Mouse (Mus musculus) yolk sac, embryonic 10.5 days (tissue): ENCODE measurements at regions not wholly inside any gene's neighbourhood (a gene's known extent, or its start where the extent isn't known, plus 50 kb on each side); places are given as distances from the start of the nearest gene placed in this dataset.

Experiments
- DNase-seq: peaks from one replicate; pipeline ENCODE4 v3.0.0-alpha.2; 2017; ENCODE audit warnings: low spot score

DNA sequence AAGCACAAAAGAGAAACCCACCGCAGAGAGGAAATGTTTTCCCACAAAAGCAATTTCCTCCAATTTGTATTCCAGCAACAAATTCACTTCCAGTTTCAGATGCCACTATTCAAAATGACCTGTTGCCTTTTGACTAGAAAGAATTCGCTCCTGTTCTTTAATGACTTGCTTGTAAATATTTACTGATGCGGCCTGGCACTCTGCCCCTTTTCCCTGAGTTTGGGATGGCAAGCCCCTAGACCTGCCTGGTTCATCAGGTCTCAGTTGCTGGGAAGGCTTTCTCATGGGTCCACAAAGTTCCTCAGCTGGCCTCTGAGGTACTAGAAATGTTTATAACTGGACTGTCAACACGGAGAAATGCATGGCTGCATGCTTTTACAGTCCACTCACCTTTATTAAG is 161.7 kb upstream of the Phactr1 start:
- no peak for DNase-seq

DNA sequence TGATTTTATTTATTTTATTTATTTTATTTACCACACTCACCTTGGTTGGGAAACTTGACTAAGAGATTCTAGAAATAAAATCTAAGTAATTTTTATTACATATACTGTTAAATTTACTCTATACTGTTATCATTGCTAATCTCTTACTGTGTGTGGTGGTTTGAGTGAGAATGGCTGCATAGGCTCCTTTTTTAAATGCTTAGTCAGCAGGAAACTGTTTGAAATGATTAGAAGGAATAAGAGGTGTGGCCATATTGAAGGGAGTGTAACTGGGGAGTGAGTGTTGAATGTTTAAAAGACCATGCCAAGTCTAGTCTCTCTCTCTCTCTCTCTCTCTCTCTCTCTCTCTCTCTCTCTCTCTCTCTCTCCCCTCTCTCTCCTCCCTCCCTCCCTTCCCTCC is 157.9 kb upstream of the Phactr1 start:
- DNase-seq, result no peak

DNA sequence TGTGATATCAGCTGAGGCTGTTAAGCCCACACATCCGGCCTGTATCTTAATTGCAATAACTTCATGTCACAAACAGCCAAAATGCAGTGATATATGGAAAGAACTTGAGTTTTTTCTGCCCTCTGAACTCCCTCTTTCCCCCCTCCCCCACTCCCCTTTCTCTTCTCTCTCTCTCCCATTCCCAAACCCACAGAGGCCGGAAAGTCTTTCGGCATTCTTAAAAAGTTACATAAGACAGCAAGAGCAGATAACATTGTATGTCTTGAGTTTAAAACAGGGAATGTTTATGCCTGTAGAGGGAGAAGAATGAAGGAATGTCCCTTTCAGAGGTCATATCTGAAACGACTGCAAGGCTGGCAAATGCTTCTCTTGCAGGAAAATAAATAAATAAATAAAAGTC is 154.3 kb upstream of the Phactr1 start:
- DNase-seq, result peak; percentile 37

DNA sequence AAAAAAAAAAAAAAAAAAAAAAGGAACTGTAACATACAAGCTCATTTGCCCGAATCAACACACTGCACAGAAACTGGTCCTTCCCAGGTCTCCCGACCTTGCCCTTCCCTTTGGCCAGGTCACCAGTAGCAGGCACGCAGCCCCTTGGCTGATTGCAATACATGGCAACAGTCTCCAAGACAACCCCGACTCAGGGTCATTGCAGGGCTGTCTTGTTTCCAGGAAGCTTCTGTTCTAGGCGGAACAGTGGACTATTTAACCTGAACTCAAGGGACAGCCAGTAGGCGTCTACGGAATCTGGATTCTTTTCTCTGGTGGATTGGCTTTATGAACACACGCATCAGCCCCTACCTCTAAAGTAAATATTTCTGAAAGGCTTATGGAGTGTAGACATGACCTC is 153.5 kb upstream of the Phactr1 start:
- peak; percentile 77 for DNase-seq

DNA sequence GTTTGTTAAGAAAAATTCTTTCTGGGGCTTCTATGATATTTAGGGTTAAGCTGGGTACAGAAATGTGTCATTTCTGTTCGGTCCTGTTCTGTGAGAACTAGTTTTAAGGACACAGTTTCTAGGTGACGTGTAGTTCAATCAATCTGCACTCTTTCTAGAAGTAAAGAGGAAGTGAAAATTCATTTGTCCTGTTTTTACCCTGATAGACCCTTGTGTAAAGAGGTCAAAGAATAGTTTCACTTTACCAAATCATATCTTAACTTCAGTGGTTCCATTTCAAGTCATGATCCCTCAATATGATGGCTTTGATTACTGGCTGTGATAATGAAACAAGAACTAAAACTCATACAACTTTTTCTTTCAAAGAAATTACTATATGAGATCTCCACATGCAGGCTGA is 152.3 kb upstream of the Phactr1 start:
- no peak for DNase-seq

DNA sequence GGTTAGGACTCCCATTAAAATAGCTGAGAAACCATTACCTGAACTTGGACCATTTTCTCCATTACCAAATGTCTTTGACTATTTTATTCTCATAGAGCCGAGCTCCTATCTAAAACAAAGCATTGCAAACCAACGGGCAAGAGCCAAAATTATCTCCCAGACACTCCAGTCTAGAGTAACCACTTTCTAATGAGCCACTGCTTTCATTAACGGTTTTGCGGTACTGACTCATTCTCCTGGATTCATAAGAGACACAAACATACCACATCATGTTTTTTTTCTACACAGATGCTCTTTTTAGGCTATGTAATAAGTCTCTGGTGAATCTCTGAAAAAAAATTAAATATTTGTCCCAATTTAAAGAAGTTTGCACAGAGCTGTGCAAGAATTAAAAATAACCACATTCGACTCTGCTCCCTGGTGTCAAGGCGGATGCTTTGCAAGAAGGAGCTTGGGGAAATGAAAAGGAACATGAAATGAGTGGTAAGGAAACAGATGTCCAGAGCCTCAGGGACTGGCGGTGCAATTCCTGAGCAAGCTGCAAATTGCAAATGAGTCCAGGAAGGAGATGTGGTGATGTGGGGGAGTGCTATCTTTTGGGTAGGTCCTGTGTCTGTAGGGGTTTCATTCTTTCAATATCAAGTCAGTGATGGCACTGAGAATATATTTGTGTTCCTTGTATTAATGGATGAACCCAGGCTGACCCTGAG is 143.8 kb upstream of the Phactr1 start:
- DNase-seq, result no peak

DNA sequence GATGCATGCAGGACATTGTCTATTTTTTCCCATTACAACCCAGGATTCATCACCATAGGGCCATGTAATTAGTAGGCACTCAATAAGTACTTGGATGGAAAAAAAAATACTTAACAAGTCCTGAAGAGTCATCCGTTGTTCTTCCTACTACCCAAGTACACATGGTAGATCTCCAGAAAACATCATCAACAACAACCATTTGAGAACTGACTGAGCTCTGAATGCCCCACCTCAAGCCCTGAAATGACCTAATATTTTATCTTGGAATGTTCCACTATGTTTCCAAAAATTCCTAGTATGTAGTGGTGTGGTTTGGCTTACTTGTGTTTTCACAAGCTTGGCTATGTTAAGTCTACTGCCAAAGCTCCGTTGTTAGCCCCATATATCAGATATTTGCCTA is 142.4 kb upstream of the Phactr1 start:
- DNase-seq, result no peak

DNA sequence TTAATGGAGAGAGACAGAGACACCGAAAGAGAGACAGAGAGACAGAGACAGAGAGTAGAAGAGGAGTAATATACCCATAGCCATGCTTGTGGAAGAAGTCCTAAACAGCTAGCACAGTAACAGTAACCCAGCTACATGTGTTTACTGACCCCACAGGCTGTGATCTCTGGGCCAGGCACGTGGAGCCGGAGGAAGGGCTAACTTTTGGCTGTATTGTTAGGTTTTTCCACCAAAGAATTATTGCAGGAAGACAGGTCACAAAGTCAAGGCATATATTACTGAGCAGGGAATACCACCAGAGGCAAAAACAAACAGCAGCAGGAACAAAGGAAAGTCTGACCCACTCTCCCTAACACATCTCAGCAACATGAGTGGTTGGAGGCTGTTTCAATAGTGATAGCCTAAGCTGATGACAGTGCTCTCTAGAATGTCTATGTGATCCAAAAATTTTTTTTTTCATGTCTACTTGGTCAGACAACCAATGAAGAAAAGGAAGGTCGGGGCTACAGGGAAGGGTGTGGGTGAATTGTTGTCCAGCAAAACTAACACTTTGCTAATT is 135.8 kb upstream of the Phactr1 start:
- no peak for DNase-seq

DNA sequence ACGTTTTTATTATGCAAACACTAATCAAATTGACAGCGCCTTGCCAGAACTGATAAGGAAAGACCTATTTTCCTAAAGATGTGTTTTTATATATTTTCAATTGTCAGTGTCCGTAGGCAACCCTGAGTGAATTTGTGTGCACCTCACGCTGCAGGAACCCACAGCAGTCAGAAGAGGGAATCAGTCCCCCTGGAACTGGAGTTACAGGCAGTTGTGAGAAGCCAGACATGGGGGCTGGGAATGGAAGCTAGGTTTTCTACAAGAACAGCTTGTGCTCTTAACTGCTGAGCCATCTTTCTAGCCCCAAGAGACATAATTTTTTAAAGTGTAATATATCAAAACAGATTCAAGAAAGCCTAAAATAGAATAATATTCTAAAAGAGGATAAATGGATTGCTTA is 134.0 kb upstream of the Phactr1 start:
- DNase-seq, result no peak

DNA sequence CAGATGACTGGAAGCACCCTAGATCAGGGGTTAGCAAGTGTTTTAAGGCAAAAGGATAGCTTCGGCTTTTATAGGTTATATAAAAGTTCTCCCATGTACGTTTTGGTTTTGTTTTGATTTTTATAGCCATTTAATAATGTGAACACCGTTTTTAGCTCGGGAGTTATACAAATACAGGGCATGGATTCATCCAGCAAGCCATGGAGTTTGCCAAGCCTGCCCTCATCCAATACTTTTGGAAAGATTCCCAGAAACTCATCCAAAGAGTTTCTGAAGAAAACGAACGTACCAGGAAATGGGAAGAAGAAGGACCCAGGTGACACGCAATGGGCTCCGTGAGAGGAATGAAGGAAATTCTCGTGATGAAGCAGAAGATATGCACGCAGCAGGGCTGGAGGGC is 133.6 kb upstream of the Phactr1 start:
- no peak for DNase-seq

DNA sequence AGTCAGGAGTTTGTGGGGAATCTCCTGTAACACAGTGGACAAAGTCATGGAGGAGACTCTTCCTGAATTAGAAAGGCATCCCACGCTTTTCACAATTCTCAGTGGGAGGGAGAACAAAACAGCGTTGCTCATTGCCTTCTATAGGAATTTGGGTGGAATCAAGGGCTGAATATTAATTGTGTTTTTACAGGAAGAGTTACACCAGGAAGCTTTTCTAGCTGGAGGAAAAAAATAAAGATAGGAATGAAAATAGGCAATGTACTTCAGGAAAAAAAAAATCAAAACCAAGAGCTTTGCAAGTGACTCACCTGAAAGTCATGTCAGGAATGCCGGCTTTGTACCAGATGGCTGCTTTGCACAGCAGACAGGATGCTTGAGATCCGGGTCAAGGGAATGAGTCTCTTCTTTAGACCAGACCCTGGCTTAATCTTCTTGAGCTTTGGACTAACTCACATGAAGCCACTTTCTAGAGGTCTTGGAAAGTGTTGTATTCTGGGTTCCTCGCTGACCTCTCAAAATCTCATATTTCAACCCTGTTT is 131.3 kb upstream of the Phactr1 start:
- DNase-seq, result peak; percentile 21

DNA sequence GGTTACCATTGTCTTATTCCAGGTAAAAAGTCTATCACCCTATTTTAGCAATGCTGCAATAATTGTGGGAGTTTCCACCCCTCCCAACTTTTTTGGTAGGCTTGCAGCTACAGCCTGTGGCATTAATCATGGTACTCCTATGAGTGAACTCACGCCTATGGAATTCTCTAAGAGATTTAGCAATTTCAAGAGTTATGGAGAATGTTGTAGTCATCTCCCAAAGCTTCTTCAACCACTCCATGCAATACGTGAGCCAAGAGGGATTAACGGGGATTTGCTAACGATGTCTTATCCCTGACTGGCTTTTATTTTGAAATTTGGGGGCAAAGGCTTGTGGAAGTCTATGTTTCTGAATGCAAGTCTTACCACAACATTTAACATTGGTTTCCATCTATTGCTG is 125.5 kb upstream of the Phactr1 start:
- DNase-seq, result no peak

DNA sequence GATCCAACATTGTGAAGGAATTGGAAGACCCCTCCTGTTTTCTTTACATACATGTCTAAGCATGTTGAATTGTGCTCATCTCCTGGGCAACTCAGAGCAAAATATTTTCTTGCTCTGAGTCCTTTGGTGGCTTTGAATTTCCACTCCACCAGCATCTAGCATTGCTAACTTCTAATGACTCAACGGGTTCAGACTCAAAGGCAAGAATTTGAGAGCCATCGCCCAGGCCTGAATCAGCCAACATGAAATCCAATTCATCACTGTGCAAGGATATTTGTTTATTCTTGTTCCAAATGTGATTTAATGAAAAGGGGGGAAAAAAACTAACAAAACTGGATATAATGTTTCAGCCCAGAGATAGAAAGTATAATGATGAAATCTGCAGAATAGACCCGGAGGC is 121.9 kb upstream of the Phactr1 start:
- DNase-seq, result no peak

DNA sequence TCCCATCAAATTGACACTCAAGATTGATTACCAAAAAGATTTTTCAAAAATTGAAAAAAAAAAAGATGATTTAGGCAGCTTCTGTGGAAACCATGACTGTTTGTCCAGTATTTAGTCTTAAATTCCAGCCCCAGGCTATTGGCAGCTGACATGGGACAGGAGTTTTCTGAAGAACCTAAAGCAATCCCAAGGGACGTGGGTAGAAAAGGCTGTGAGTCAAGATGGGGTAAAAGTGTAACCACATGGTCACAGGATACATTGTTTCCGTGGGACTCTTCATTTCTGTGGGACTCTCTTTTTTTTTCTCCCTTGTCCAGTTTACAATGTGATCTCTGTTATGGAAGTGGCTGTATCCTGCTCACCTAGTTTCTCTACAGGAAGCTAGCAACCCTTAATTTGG is 119.0 kb upstream of the Phactr1 start:
- no peak for DNase-seq

DNA sequence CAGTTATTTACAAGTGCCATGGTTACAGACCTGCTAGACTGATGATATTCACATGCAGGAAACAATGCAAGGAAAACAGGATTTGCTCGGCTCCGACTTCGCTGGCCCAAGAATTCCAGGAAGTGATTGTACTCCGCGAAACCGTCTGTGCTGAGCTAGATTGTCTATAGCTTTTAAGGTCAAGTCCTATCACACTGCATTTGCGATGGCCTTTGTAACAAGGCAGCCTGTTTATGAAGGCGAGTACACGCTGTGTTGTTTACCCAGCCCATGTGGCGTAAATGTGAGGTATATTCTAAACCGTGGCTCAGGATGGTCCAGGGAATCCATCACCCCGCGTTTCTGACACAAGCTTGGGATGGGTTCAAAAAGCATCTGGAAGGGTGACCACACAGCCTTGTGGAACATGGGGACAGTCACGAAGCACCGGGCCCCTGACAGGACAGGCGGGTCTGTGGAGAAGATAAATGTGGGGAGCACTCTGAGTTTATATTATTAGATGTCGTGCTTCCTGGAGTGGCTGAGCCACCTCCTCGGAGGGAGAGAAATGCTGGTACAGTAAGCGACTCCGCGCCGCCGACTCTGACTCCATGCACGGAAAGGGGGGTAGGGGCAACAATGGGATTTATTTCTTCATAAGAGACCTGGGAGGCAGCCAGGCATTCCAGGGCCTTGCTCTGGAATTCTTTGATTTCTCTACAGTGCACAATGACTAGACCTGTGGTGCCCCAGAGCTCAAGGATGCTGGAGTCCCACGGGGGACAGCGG is 114.9 kb upstream of the Phactr1 start:
- DNase-seq, result peak; percentile 14

DNA sequence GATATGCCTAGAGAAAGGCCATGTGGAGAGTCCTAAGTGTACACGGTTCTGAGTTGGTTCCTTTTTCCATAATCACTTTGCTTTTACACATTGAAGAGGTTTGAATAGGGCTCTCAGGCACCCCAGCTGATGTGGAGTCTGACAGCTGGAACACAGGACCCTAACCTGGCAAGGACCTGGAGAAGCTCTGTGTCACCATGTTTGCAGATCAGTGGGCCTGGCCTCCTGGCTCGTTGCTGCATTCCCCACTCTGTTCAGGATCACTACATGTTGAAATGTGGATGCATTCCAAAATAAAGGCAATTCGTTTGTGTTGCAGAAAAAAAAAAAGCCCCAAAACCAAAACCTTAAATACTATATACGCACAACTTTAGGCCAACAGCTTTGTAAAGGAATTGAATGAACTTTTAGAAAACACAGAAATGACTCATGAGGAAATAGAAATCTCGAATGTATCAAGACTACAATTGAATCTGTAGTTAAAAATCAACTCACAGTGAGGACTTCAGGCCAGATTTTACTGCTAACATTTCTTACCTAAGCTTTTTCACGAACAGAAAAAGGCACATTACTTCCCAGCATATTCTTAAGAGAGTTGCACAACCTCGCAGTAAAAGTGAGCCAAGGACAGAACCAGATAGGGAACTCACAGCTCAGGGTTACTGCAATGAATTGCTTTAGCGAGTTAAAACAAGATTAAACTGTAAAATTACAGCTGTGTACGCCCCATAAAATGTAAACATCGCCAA is 109.6 kb upstream of the Phactr1 start:
- DNase-seq, result no peak

DNA sequence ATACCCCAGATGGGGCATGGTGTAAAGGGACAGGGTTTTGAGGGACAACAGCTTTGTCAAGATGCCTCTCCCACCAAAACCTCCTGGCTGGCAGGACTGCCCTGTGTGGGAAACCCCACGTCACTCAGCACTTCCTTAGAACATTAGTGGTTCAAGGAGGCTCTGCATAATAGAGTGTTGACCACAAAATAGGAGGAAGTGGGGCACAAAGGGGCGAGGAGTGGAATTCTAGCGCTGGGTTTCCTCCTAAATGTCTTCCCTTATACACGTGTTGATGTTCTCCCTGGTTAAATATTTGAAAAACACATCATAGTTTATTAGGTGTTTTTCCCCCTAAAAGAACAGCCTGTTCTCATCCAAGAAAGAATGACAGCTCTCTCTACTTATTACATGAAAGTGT is 106.2 kb upstream of the Phactr1 start:
- DNase-seq, result no peak

DNA sequence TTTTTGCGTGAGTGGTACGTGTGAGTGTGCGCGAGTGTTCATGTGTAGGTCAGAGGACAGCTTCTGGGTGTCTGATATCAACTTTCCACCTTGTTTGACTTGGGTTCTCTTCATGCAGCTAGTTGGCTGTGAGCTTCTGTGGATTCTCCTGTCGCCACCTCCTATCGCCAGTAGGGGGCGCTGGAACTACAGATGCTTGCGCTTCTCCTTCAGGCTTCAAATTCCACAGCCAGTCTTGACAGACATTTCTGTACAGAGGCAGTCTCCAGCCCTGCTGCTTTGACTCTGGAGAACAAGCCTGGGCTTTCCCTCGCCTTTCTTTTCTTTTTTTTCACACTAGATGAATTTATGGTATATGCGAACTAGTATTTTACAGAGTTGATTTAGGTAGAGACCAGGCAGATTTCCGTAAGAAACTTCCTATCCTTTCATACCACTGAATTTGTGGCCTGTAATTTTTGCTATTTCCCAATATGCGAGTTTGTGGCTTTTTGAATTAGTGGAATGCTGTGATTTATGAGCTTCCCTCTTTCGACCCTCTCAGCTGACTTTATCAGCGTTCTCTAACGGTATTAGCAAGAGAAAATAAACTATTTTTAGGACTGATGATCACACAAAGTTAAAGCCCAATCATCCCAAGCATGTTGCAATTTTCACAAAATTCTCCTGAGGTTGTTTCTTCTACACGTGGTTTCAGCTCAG is 104.5 kb upstream of the Phactr1 start:
- peak; percentile 40 for DNase-seq

DNA sequence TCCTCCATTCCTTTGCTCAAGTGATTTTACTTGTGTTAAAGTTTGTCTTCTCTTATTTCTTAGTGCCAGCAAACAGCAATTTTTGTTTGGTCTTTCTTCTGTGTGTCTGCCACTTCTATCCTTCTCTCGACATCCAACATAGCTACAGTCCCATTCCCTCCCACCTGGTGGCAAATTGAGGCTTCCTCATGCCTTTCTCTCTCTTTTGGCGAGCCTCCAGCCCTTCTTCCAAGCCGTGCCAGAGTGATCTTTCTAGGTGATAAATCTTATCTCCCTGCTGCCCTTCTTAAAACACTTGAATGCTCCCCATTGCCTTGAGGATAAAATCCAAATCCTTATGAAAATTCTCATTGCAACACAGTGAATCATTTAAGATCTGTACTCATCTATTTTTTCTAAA is 101.0 kb upstream of the Phactr1 start:
- no peak for DNase-seq

DNA sequence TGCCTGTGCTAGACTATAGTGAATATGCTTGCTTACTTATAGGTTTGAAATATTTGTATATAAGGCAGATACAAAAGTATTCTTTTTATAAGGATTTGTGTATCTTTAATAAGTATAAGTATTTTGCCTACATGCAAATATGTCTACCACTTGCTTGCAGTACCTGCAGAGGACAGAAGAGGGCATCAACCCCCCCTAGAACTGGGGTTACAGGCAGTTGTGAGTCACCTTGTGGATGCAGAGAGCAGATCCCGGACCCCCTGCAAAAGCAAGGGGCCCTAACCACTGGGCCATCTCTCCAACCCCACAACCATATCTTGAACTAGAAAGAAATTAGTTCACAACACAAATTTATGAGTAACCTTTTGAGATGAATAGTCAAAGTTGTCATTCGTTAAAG is 91.3 kb upstream of the Phactr1 start:
- DNase-seq, result no peak

DNA sequence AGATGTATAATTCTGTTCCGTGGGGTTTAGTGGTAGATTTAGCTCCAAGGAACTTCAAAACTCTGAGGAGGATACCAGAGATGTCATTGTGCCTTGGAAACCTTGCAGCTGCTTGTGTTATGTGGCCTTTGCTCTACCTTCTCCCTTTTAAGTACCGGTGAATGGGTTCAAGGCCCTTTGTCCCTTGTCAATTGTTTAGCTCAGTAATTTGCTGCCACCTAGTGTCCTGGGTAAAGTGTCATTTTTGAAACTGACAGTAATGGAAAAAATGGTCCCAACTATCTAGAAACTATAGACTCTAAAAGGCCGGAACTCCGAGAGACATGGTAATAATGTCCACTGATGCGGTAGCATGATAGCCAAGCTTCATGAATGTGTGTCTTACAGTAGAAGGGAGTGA is 90.8 kb upstream of the Phactr1 start:
- no peak for DNase-seq

DNA sequence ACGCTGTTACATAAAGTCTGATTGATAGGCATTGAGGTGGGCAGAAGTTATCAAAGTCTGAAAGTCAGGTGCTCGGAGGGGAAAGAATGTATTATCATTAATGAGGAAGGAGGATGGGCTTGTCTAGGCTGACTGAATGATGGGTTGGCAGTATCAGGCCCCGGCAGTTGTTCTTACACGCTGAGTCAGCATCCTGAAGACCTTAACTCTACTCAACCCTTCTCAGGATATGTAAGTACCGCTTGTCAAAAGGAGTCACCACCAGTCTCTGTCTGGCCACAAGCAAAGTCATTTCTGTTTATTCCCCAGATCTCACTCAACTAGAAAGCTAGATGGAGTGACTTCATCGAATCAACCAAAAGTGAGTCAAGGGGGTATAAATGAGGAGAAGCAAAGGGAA is 90.0 kb upstream of the Phactr1 start:
- no peak for DNase-seq
